Mouse (Mus musculus): ENCODE data around the gene Zbed3.
"Not testable (repeated sequence)": the region's sequence is repeated elsewhere in the genome, so short reads cannot be mapped to it uniquely, and the experiment has no call there.

Gene Zbed3

DNA sequence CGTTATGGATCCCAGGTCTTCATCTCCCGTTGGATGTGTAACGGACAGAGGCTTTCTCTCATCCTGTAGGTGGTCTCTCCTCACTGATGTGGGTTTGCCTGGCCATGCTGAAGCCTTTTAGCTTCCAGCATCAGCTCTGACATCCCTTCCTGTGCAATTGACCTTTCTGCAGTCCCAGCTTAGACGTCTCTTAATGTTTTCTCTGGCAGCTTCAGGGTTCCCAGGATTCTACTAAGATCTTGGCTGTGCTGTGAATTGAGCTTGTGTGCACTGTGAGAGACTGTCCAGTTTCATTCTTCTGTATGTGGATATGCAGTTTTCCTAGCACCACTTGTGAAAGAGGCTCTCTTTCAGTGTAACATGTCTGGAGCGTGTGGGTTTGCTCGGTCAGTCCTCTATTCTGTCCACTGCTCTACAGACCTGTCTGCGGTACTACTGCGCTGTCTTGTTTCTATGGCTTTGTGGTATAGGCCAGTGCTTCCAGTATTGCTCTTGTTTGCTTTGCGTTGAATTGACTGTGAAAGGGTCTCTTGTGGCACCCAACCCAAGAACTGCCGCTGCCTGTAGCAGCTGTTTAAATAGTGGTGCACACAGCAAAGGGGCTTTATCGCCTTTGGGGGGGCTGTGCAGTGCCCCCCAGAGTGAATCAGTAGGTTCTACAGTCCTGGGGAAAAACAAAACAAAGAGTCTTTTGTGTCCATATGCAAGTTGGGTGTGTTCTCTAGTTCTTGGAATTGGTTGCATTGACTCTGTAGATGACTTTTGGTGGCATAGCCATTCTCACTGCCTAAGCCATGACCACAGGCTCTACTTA is 8.9 kb downstream of the Zbed3 start:
- DNase-seq = no peak

DNA sequence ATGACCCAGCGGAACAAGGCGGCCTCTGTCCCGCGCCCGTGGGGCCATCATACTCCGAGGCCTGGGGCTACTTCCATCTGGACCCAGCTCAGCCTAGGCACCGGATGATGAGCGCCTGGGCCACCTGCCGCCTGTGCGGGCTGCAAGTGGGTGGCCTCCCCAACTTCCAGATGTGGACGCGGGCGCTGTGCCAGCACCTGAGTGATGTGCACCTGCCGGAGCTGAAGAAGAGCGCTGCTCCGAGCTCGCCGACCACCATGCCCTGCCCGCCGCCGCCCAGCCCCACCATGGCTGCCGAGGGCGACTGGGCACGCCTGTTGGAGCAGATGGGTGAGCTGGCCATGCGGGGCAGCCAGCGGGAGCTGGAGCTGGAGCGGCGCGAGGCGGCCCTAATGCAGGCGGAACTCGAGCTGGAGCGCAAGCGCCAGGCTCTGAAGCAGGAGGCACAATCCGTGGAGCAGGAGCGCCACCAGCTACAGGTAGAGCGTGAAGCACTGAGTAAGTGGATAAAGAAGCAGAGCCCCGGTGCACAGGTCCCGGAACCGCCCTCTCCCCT is 12.8 kb downstream of the Zbed3 start:
- peak in 1 of 2 experiments; percentile 46 for DNase-seq

DNA sequence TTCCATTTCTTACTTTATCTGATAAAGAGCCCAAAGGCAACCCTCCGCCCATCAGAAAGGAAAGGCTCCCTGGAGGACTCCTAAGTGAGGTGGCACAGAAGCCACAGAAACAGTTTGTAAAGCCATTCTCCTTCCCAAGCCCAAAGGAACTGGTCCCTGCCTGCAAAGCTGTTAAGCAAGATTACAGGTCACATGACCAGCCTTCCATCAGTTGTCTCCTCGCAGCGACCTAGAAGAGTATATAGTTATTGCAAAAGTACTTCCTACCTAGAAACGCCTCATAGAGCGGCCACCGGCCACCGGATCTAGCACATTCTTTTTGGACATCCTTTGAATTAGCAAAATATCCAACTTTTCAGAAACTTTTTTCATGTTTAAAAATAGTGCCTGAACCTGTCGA is 20.1 kb downstream of the Zbed3 start:
- no peak for DNase-seq

DNA sequence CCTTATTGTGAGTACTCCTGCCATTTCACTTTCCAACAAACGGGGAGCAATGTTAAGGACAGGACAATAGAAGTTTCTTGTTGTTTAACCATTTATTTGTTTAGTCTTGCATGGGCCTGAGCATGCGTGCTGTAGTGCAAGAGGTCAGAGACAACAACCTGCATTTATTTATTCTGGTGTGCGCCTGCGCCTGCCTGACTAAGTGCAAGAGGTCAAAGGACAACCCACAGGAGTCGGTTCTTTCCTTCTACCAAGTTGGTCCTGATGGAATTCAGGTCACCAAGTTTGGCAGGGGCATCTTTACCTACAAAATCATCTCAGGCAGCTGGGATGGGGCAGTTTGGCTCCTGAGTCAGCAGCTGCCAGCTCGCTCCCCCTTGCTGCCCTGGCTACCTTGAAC is 22.5 kb downstream of the Zbed3 start:
- peak; percentile 46 to 60 for DNase-seq

- DNase-seq = peak; percentile 83 to 90
These were observed 23.7 kb downstream of the Zbed3 start for GRCm38 (mm10) chr13:95347018-95347696.

GRCm38 (mm10) chr13:95348476-95348875 is 25.1 kb downstream of the Zbed3 start:
- DNase-seq = no peak

DNA sequence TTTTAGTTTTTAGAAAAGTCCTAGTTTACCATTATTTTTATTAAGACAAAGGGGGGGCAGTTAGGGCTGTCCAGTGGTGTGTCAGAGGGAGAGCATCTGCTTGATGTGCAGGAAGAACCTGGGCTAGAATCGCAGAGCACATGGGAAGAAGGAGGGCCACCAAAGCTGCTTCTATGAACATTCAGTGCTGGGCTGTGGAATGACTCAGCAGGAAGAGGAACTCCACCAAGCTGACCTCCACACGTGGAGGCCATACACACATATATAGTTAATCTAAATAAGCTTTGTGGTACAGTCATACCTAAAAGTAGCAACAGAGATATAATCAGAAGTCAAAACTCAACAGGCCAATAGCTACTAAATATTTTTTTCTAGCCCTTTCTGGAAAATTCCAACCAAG is 34.8 kb downstream of the Zbed3 start:
- no peak for DNase-seq

DNA sequence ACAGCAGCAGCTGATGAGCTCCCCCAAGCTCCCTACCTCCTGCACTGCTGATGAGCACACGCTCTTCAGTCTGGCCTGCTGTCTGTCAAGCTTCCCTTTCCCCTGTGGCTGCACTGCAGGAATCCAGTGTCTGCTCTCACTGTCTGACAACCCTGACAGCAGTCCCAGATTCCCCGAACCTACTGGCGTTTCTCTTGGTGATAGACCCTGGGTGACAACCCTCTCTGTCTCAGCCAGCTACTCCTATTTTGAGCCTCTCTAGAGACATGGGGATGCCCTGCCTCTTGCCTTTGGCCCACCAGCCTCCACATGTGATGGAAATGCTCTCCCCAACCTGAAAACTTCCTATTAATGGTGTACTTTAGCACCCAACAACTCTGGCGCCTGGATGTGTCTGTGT is 40.0 kb downstream of the Zbed3 start:
- no peak for DNase-seq

- no peak for DNase-seq
These were observed 42.9 kb downstream of the Zbed3 start for GRCm38 (mm10) chr13:95366356-95366755.

DNA sequence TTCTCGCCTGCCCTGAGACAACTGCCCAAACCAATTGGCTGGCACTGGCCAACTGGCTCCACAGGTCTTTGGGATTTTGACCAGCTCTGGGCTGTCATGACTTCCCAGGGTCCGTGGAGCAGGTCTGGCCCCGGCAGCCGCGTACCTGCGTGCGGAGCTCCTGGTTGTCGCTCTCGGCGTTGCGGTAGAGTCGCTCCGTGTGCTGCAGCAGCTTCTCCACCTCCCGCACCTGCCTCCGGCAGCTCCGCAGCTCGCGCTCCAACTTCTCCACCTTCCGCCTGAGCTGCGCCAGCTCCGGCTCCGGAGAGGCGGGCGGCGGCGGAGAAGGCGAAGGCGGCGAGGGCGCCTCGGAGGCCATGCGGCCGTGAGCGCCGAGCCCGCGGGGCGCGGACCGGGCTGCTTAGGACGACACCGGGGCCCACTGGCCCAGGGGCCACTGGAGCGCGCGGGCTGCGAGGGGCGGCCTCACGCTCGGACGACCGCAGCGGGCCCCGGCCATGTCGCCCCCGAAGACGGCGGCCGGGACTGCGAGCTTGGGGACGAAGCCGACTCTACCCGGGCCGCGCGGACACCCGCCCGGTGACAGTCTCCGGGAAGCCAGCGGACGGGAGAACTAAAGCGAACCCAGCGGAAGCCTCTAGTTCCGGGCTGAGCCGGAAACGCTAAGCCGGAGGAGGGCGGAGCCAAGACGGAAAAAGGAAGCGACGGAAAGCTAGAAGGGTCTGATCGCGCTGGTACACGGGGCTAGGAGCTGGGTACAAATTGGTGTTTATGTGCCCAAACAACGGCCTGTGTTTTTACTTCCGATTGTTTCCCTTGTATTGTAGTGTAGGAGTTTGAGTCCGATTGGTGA is 51.5 kb downstream of the Zbed3 start, which contains the start of gene Aggf1:
Gene Aggf1 (minus strand): TSS at position 652 of the 853 bp plus-strand sequence.
- peak; percentile 94 to 96 for DNase-seq

DNA sequence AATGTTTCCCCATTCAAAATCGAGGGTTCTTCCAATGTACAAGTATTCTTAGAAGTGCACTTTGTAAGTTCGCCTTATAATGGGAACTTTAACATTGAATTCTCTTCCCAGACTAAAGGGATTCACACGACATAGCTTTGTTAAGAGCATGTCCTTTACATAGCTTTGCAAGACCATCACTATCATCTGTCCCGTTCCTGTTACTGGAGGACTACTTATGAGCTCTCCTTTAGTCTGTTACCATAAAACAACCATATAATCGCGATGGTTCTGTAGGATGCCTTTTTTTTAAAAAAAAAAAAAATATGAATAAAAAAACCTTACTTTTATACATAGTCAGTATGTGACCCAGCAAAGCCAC is 52.1 kb downstream of the Zbed3 start:
- DNase-seq = no peak

- not testable (repeated sequence) for DNase-seq
These were observed 53.4 kb downstream of the Zbed3 start for GRCm38 (mm10) chr13:95376689-95377289.

GRCm38 (mm10) chr13:95378696-95379095 is 55.3 kb downstream of the Zbed3 start:
- no peak for DNase-seq

GRCm38 (mm10) chr13:95382418-95382817 is 59.0 kb downstream of the Zbed3 start:
- DNase-seq = no peak

All from kidney, postnatal 25 days (tissue).